Mouse (Mus musculus) gastrocnemius, adult 8-10 months (tissue): Measurements from ENCODE around the gene Fut7. TPM values are rescaled to one million over a fixed set of nuclear protein-coding genes. Genes with fewer than 3 reads are reported as not detected.

ENCODE experiments used
- DNase-seq, 2 experiments: peaks; one replicate each; pipeline ENCODE4 v3.0.0; 2022; ENCODE audit warnings: low spot score in 2 of 2
- total RNA-seq, 4 experiments: library from RNA; stranded (reverse); gene quantifications; 2 replicates each; pipeline ENCODE4 v1.2.4; 2022

Gene Fut7
- total RNA-seq, 4 experiments from 2014 or later, result not detected

- no peak for DNase-seq
These were observed 559 bp downstream of the Fut7 start for GRCm38 (mm10) chr2:25423626-25424025.

- DNase-seq, result no peak
These were observed 2.4 kb downstream of the Fut7 start for GRCm38 (mm10) chr2:25425481-25425880.

GRCm38 (mm10) chr2:25426721-25427191 lies 3.7 kb downstream of the Fut7 start:
- peak in 1 of 2 experiments; percentile 45 for DNase-seq

- DNase-seq, result no peak
These were observed 4.2 kb downstream of the Fut7 start for GRCm38 (mm10) chr2:25427256-25427655.

GRCm38 (mm10) chr2:25428442-25429236 lies 5.6 kb downstream of the Fut7 start, which contains the start of gene Abca2:
Gene Abca2 (plus strand): TSS chr2:25428703.
- peak; percentile 94 to 96 for DNase-seq

- DNase-seq, result no peak
These were observed 6.5 kb downstream of the Fut7 start for GRCm38 (mm10) chr2:25429435-25430180.

GRCm38 (mm10) chr2:25430395-25431233 lies 7.5 kb downstream of the Fut7 start:
- DNase-seq, result no peak

- DNase-seq, result no peak
These were observed 8.3 kb downstream of the Fut7 start for GRCm38 (mm10) chr2:25431308-25431855.

GRCm38 (mm10) chr2:25432326-25433098 lies 9.4 kb downstream of the Fut7 start:
- DNase-seq, result no peak

- no peak for DNase-seq
These were observed 10.0 kb downstream of the Fut7 start for GRCm38 (mm10) chr2:25433101-25433500.

- DNase-seq, result no peak
These were observed 11.2 kb downstream of the Fut7 start for GRCm38 (mm10) chr2:25434292-25434691.

GRCm38 (mm10) chr2:25436286-25436820 lies 13.3 kb downstream of the Fut7 start:
- no peak for DNase-seq

- DNase-seq, result no peak
These were observed 18.0 kb downstream of the Fut7 start for GRCm38 (mm10) chr2:25441067-25441466.

- no peak for DNase-seq
These were observed 19.6 kb downstream of the Fut7 start for GRCm38 (mm10) chr2:25442682-25443081.

GRCm38 (mm10) chr2:25450853-25451647 lies 28.0 kb downstream of the Fut7 start:
- no peak for DNase-seq

GRCm38 (mm10) chr2:25452951-25453350 lies 29.9 kb downstream of the Fut7 start:
- no peak for DNase-seq

GRCm38 (mm10) chr2:25456205-25456953 lies 33.3 kb downstream of the Fut7 start, which contains the start of gene Clic3:
Gene Clic3 (plus strand): TSS chr2:25456838.
- no peak for DNase-seq
